In the genomic region with DNA sequence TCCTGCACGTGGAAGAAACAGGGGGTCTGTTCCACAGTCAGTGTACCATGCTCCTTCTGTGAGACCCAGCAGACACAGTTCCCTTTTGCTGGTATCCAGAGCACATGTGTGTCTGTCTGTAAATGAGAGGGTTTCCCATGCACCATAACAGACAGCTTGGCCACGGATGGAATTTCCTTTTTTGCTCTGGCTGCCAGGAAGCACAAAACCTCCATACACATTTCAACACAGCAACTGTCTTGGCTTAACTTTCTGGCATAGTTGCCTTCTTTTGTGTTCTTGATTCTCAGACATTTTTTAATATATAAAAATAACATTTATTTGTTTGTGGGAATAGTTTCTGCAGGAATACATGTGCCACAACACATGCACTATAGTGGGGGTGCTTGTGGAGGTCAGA, we compare ENCODE assay signal across 20 mouse cellular contexts. TPM values are rescaled to one million over a fixed set of nuclear protein-coding genes. Genes with fewer than 3 reads are reported as not detected.
"Had no signal": no experiment of that assay in that cellular context is flagged by ENCODE, and none has a peak within 500 bp of the region (broad histone marks: within the 10 kb centered on the region; RNA-seq: fewer than 3 reads in every experiment).

No protein-coding gene starts in this region.

- H3K4me2 ChIP-seq: kidney, embryonic 15.5 days; lung, embryonic 14.5 days; neural tube, embryonic 15.5 days had no signal

- H3K36me3 ChIP-seq: kidney, embryonic 15.5 days; midbrain, embryonic 10.5 days; neural tube, embryonic 15.5 days had no signal

- H3K4me3 ChIP-seq: kidney, embryonic 15.5 days; left cerebral cortex, adult 2 months; midbrain, embryonic 10.5 days; myocyte; neural tube, embryonic 15.5 days had no signal

- DNase-seq: kidney, adult 2 months; lung, embryonic 14.5 days; lung, postnatal 10 days; lung, postnatal 4 days; midbrain, embryonic 14.5 days; right cerebral cortex, adult 18-20 months; right cerebral cortex, postnatal 25 days; thymus, adult 18-20 months; thymus, postnatal 14 days had no signal

- H3K27ac ChIP-seq: left cerebral cortex, adult 2 months; liver, embryonic 14.5 days; midbrain, embryonic 10.5 days; neural tube, embryonic 15.5 days had no signal

- H3K9me3 ChIP-seq: kidney, embryonic 15.5 days; midbrain, embryonic 10.5 days; neural tube, embryonic 15.5 days had no signal

- H3K27me3 ChIP-seq: kidney, embryonic 15.5 days; neural tube, embryonic 15.5 days had no signal

- H3K4me1 ChIP-seq: midbrain, embryonic 10.5 days had no signal

- H3K9ac ChIP-seq: kidney, embryonic 15.5 days; liver, embryonic 14.5 days; lung, embryonic 14.5 days; neural tube, embryonic 15.5 days had no signal

RNA-seq across cellular contexts. Expression of a gene that starts 1.0 kb away (rescaled TPM):
- total RNA-seq: layer of hippocampus, postnatal 25 days; left cerebral cortex, adult 2 months; left cerebral cortex, postnatal 14 days; megakaryocyte, adult 5-6 weeks had no signal
- polyA plus RNA-seq: midbrain, embryonic 10.5 days; midbrain, embryonic 14.5 days; myocyte had no signal

RNA-seq across cellular contexts. Expression of a gene that starts 16.3 kb away (rescaled TPM):
- total RNA-seq: layer of hippocampus, postnatal 25 days; left cerebral cortex, adult 2 months; left cerebral cortex, postnatal 14 days; megakaryocyte, adult 5-6 weeks had no signal
- polyA plus RNA-seq: limb, embryonic 11.5 days; midbrain, embryonic 10.5 days; midbrain, embryonic 14.5 days; myocyte; neural tube, embryonic 11.5 days had no signal
